Mouse (Mus musculus) brain, embryonic 14.5 days (tissue): ENCODE measurements around the gene Arfip1.

Experiments used
- CTCF ChIP-seq: fragments of 200-500 bp; IDR thresholded peaks from 2 replicates; pipeline ENCODE4 v1.5.1; 2012; ENCODE audit warnings: inconsistent platforms, mild to moderate bottlenecking, moderate library complexity, borderline replicate concordance; ENCODE audit not compliant: insufficient read depth, insufficient read length; ENCODE audit errors: extremely low read depth
- POLR2A ChIP-seq: fragments of 200-500 bp; IDR thresholded peaks from 2 replicates; pipeline ENCODE4 v1.6.1; 2012; ENCODE audit warnings: mild to moderate bottlenecking, inconsistent platforms, borderline replicate concordance; ENCODE audit not compliant: poor library complexity, insufficient read depth, insufficient read length, severe bottlenecking; ENCODE audit errors: extremely low read depth

GRCm38 (mm10) chr3:84547177-84547576 lies 35.2 kb downstream of the Arfip1 start:
- TF ChIP-seq POLR2A, result no peak
- no peak for TF ChIP-seq CTCF
